Mouse (Mus musculus) spleen, adult 2 months (tissue): ENCODE results near the gene Lamb1.

Experiments used
- CTCF ChIP-seq: fragments of 200-500 bp; IDR thresholded peaks from 2 replicates; pipeline ENCODE4 v1.5.1; 2011; ENCODE audit warnings: mild to moderate bottlenecking, inconsistent platforms; ENCODE audit not compliant: insufficient read depth, insufficient read length, insufficient replicate concordance; ENCODE audit errors: extremely low read depth
- POLR2A ChIP-seq: fragments of 200-500 bp; IDR thresholded peaks from 2 replicates; pipeline ENCODE4 v1.6.1; 2011; ENCODE audit warnings: low read depth, low read length, inconsistent platforms

GRCm38 (mm10) chr12:31222282-31222681 is 42.8 kb upstream of the Lamb1 start:
- TF ChIP-seq CTCF (no peak), POLR2A (no peak)
